Mouse (Mus musculus): ENCODE data around the gene Gm9112. TPM values are rescaled to one million over a fixed set of nuclear protein-coding genes. Genes with fewer than 3 reads are reported as not detected.
A peak's percentile ranks its signal among the peaks of the same experiment; 100 is the strongest.
"Not testable (repeated sequence)": the region's sequence is repeated elsewhere in the genome, so short reads cannot be mapped to it uniquely, and the experiment has no call there.

Gm9112 gene
- total RNA-seq (2014; rRNA removed) (not detected in 2 replicates), polyA plus RNA-seq (2015; fragmentation: Nextera tagmentation; extraction: Ambion mirVana) (not detected in 2 replicates)

DNA sequence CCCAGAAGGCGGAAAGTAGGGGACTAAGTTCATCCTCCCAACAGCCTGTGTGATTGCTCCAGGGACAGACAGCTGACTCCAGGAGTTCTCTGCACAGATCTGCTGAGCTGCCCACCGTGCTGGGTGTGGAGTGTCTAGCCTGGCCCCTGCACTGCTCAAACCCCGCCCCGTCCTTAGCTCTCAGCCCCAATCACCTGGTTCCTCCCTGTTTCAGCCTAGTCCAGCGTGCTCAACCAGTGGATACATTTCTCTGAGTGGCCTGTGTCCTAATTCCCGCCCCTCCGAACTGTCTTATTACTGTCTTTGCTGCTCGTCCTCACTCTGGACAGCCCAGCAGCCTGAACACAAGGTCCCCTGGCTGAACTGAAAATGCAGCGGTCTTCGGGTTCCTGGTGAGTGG lies at the start of gene Gm9112, which contains the start of gene Dmrtc1b:
Gene Gm9112 (minus strand): TSS at position 101 of the 400 bp plus-strand sequence.
Gene Dmrtc1b (plus strand): TSS at position 331 of the 400 bp plus-strand sequence.
- 90% methylated on average over 7 of the region's 10 CpGs for WGBS
- H3K9me3 ChIP-seq (ENCODE audit: low read length); H3K4me2 ChIP-seq (ENCODE audit: low read depth); DNase-seq; H3K36me3 ChIP-seq (ENCODE audit: insufficient read depth); H3K9ac ChIP-seq; H3K4me1 ChIP-seq (ENCODE audit: insufficient read depth); H3K4me3 ChIP-seq (ENCODE audit: low read depth, low read length); ATAC-seq; H3K27ac ChIP-seq (ENCODE audit: low read depth, low read length); H3K27me3 ChIP-seq (ENCODE audit: insufficient read depth, low read length): not testable (repeated sequence)

DNA sequence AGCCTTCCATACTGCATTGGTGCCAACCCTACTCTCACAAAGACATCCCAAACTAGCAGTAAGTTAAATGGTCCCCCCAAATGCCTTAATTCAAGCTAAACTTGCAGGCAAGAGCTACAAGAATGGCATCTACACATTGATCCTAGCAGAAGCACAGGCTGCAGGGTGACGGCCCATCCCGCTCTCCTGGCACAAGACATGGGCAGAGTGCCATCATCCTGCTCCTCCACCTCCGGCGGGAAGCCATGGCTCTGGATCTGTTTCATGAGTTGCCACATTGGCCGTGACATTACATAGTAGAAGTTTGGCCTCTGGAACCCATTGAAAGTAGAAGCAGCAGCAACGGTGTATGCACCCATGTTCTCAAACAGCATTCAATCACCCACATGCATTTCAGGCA lies 16.8 kb upstream of the Gm9112 start:
- H3K4me2 ChIP-seq (ENCODE audit: low read depth); H3K27me3 ChIP-seq (ENCODE audit: insufficient read depth, low read length): not testable (repeated sequence)
- whole genome bisulfite sequencing, result 79% methylated on average over 6 of the region's 6 CpGs

DNA sequence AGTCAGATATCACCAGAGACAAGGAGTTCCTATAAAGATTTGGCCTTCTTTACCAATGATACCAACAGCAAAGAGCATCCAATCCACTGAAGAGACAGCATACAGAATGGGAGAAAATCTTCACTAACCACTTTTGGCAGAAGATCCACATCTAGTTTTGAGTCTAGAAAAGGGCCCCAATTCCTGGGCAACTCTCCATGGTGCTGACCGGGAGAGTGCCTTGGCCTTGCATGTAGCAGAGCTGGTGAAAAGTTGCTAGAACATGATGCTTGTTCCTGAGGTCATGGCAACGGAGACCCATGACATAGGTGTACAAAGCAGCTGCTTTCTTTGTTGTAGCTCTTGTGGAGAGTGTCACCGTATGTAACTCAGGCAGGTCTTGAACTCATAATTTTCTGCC lies 6.8 kb downstream of the Gm9112 start:
- ATAC-seq, result not testable (repeated sequence)

More for the DNA sequence above, 16.8 kb upstream of the Gm9112 start:
- H3K4me1 ChIP-seq (ENCODE audit: insufficient read depth); H3K4me3 ChIP-seq (ENCODE audit: low read depth, low read length); ATAC-seq; H3K9ac ChIP-seq; H3K9me3 ChIP-seq (ENCODE audit: low read length); H3K27ac ChIP-seq (ENCODE audit: low read depth, low read length); H3K36me3 ChIP-seq (ENCODE audit: insufficient read depth); DNase-seq: not testable (repeated sequence)

GRCm38 (mm10) chrX:102689252-102689651 lies 18.2 kb downstream of the Gm9112 start:
- TF ChIP-seq CTCF (IDR thresholded peaks at IDR 0.05; ENCODE audit: low read depth), result peak; percentile 54
- WGBS, result 18% methylated on average over 4 of the region's 4 CpGs
- ATAC-seq (peak; percentile 73), DNase-seq (peak; percentile 25)
- not testable (repeated sequence) for H3K27me3 ChIP-seq (ENCODE audit: insufficient read depth, low read length); H3K36me3 ChIP-seq (ENCODE audit: insufficient read depth); H3K9ac ChIP-seq; H3K27ac ChIP-seq (ENCODE audit: low read depth, low read length); H3K4me3 ChIP-seq (ENCODE audit: low read depth, low read length); H3K4me1 ChIP-seq (ENCODE audit: insufficient read depth); H3K9me3 ChIP-seq (ENCODE audit: low read length); H3K4me2 ChIP-seq (ENCODE audit: low read depth)

More for the DNA sequence above, 6.8 kb downstream of the Gm9112 start:
- 74% methylated on average over 3 of the region's 3 CpGs for WGBS
- not testable (repeated sequence) for H3K9me3 ChIP-seq (ENCODE audit: low read length); H3K4me1 ChIP-seq (ENCODE audit: insufficient read depth); H3K4me3 ChIP-seq (ENCODE audit: low read depth, low read length); H3K27ac ChIP-seq (ENCODE audit: low read depth, low read length); H3K36me3 ChIP-seq (ENCODE audit: insufficient read depth); H3K27me3 ChIP-seq (ENCODE audit: insufficient read depth, low read length); H3K9ac ChIP-seq; DNase-seq; H3K4me2 ChIP-seq (ENCODE audit: low read depth)

DNA sequence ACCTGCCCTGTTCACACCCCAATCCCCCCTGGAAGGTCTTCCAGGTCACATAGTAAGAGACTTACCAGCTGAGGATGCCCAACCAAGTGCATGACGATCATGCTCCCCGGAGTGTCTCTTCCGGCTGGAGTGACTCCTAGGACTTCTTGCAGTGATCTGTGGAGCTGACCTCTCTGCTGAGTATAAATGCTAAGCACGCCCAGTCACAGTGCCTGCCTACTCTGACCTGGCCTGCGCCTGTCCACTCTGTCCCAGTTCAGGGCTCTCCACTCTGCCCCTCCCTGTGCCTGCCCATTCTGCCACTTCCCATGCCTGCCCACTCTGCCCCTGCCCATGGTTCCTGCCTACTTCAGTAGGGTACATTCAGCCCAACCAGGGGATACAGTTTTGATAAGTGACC lies 20.6 kb downstream of the Gm9112 start, which contains the start of gene Gm3880:
Gene Gm3880 (minus strand): TSS at position 101 of the 400 bp plus-strand sequence.
- ATAC-seq, H3K9ac ChIP-seq: not testable (repeated sequence)
- WGBS, result 89% methylated on average over 5 of the region's 5 CpGs

DNA sequence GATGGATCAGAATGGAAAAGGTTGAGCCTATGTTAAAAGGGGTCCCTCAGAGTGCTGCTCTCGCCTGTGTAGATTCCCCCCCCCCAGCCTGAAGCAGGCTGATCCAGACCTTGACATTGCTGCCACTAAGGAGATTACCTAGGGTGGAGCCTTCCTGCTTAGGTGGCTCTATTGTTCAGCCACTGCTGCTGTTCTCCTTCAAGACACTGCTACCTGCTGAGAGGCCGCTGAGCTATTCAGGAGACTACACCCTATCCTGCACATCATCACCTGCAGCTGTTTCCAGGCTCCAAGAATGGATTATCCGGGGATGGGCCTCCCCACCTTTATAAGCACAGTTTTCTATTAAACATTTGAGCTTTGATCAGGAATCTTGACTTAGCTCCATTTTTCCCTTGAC lies 22.7 kb downstream of the Gm9112 start:
- not testable (repeated sequence) for ATAC-seq; H3K36me3 ChIP-seq (ENCODE audit: insufficient read depth)
- WGBS, result 42% methylated on average over 3 of the region's 3 CpGs

More for the DNA sequence above, 20.6 kb downstream of the Gm9112 start, which contains the start of gene Gm3880:
- not testable (repeated sequence) for H3K36me3 ChIP-seq (ENCODE audit: insufficient read depth); DNase-seq; H3K9me3 ChIP-seq (ENCODE audit: low read length); H3K4me2 ChIP-seq (ENCODE audit: low read depth); H3K4me1 ChIP-seq (ENCODE audit: insufficient read depth); H3K27ac ChIP-seq (ENCODE audit: low read depth, low read length); H3K27me3 ChIP-seq (ENCODE audit: insufficient read depth, low read length); H3K4me3 ChIP-seq (ENCODE audit: low read depth, low read length)

GRCm38 (mm10) chrX:102666641-102667040 lies 40.8 kb downstream of the Gm9112 start:
- 87% methylated on average over 2 of the region's 2 CpGs for WGBS
- no peak overlapping the region for H3K27ac ChIP-seq (ENCODE audit: low read depth, low read length)
- ATAC-seq (no peak), DNase-seq (no peak)
- H3K27me3 ChIP-seq (ENCODE audit: insufficient read depth, low read length), result no peaks in the 10 kb centered on the region
- H3K4me1 ChIP-seq (ENCODE audit: insufficient read depth), result no peaks in the 10 kb centered on the region
- H3K36me3 ChIP-seq (ENCODE audit: insufficient read depth), result no peaks in the 10 kb centered on the region
- TF ChIP-seq CTCF (IDR thresholded peaks at IDR 0.05; ENCODE audit: low read depth), result no peak
- H3K9ac ChIP-seq, result no peak overlapping the region
- no peak overlapping the region for H3K4me2 ChIP-seq (ENCODE audit: low read depth)
- H3K9me3 ChIP-seq (ENCODE audit: low read length), result no peaks in the 10 kb centered on the region
- H3K4me3 ChIP-seq (ENCODE audit: low read depth, low read length), result no peak overlapping the region

More for the DNA sequence above, 22.7 kb downstream of the Gm9112 start:
- DNase-seq; H3K4me2 ChIP-seq (ENCODE audit: low read depth); H3K4me1 ChIP-seq (ENCODE audit: insufficient read depth); H3K9me3 ChIP-seq (ENCODE audit: low read length); H3K27ac ChIP-seq (ENCODE audit: low read depth, low read length); H3K9ac ChIP-seq; H3K27me3 ChIP-seq (ENCODE audit: insufficient read depth, low read length); H3K4me3 ChIP-seq (ENCODE audit: low read depth, low read length): not testable (repeated sequence)

GRCm38 (mm10) chrX:102660712-102661111 lies 46.7 kb downstream of the Gm9112 start:
- no peak for ATAC-seq
- Histone ChIP-seq H3K9ac (no peak overlapping the region), H3K4me3 (ENCODE audit: low read depth, low read length) (no peak overlapping the region), H3K27me3 (ENCODE audit: insufficient read depth, low read length) (no peaks in the 10 kb centered on the region), H3K36me3 (ENCODE audit: insufficient read depth) (no peaks in the 10 kb centered on the region), H3K4me1 (ENCODE audit: insufficient read depth) (no peaks in the 10 kb centered on the region), H3K9me3 (ENCODE audit: low read length) (no peaks in the 10 kb centered on the region), H3K4me2 (ENCODE audit: low read depth) (no peak overlapping the region), H3K27ac (ENCODE audit: low read depth, low read length) (no peak overlapping the region)
- no peak for DNase-seq
- 22% methylated on average over 3 of the region's 3 CpGs for WGBS
- TF ChIP-seq CTCF (IDR thresholded peaks at IDR 0.05; ENCODE audit: low read depth), result no peak

Other genes starting within 250 kb of the Gm9112 start
- 12.7 and 13.5 TPM in 2 replicates for gene Hdac8, start 202.3 kb downstream of the Gm9112 start, total RNA-seq (2014; rRNA removed)
- 7.9 and 8.4 TPM in 2 replicates for gene Hdac8, start 202.3 kb downstream of the Gm9112 start, polyA plus RNA-seq (2015; fragmentation: Nextera tagmentation; extraction: Ambion mirVana)
- 5.4 and 7.9 TPM in 2 replicates for gene Phka1, start 63.4 kb downstream of the Gm9112 start, total RNA-seq (2014; rRNA removed)
- gene Phka1, start 63.4 kb downstream of the Gm9112 start, polyA plus RNA-seq (2015; fragmentation: Nextera tagmentation; extraction: Ambion mirVana), result 1.9 and 3.7 TPM in 2 replicates
- gene Gm3880, start 20.7 kb downstream of the Gm9112 start, total RNA-seq (2014; rRNA removed), result not detected in 2 replicates
- not detected in 2 replicates for gene Gm3880, start 20.7 kb downstream of the Gm9112 start, polyA plus RNA-seq (2015; fragmentation: Nextera tagmentation; extraction: Ambion mirVana)
- gene Dmrtc1b, start 230 bp upstream of the Gm9112 start, total RNA-seq (2014; rRNA removed), result not detected in 2 replicates
- not detected in 2 replicates for gene Dmrtc1b, start 230 bp upstream of the Gm9112 start, polyA plus RNA-seq (2015; fragmentation: Nextera tagmentation; extraction: Ambion mirVana)
- not detected in 2 replicates for gene Dmrtc1c1, start 95.3 kb upstream of the Gm9112 start, total RNA-seq (2014; rRNA removed)
- gene Dmrtc1c1, start 95.3 kb upstream of the Gm9112 start, polyA plus RNA-seq (2015; fragmentation: Nextera tagmentation; extraction: Ambion mirVana), result not detected in 2 replicates
- gene Dmrtc1c2, start 147.0 kb upstream of the Gm9112 start, total RNA-seq (2014; rRNA removed), result not detected in 2 replicates
- not detected in 2 replicates for gene Dmrtc1c2, start 147.0 kb upstream of the Gm9112 start, polyA plus RNA-seq (2015; fragmentation: Nextera tagmentation; extraction: Ambion mirVana)
- gene 1700031F05Rik, start 160.3 kb upstream of the Gm9112 start, total RNA-seq (2014; rRNA removed), result not detected in 2 replicates
- not detected in 2 replicates for gene 1700031F05Rik, start 160.3 kb upstream of the Gm9112 start, polyA plus RNA-seq (2015; fragmentation: Nextera tagmentation; extraction: Ambion mirVana)
- gene Dmrtc1a, start 201.1 kb upstream of the Gm9112 start, total RNA-seq (2014; rRNA removed), result 2.2 and 4.5 TPM in 2 replicates
- gene Dmrtc1a, start 201.1 kb upstream of the Gm9112 start, polyA plus RNA-seq (2015; fragmentation: Nextera tagmentation; extraction: Ambion mirVana), result 4.6 and 4.8 TPM in 2 replicates
- gene 1700011M02Rik, start 201.3 kb upstream of the Gm9112 start, total RNA-seq (2014; rRNA removed), result not detected in 2 replicates
- gene 1700011M02Rik, start 201.3 kb upstream of the Gm9112 start, polyA plus RNA-seq (2015; fragmentation: Nextera tagmentation; extraction: Ambion mirVana), result not detected in 2 replicates
- not detected in 2 replicates for gene 1700018G05Rik, start 220.7 kb upstream of the Gm9112 start, total RNA-seq (2014; rRNA removed)
- gene 1700018G05Rik, start 220.7 kb upstream of the Gm9112 start, polyA plus RNA-seq (2015; fragmentation: Nextera tagmentation; extraction: Ambion mirVana), result not detected in 2 replicates